Mouse (Mus musculus) myocyte (in vitro differentiated cells): ENCODE data around the gene Polr1a.

ENCODE experiments used
- POLR2AphosphoS2 ChIP-seq: IDR thresholded peaks from one replicate; pipeline ENCODE4 v1.6.1; 2011; ENCODE audit warnings: low read depth, control low read depth; ENCODE audit not compliant: insufficient read length
- USF1 ChIP-seq: IDR thresholded peaks from one replicate; pipeline ENCODE4 v1.6.1; 2011; ENCODE audit warnings: low read depth, mild to moderate bottlenecking, control low read depth, moderate library complexity

GRCm38 (mm10) chr6:71995081-71995480, 86.2 kb downstream of the Polr1a start:
- no peak for TF ChIP-seq USF1
- TF ChIP-seq POLR2AphosphoS2 = no peak
